Mouse (Mus musculus): Measurements from ENCODE around the gene Zbtb17.

Gene Zbtb17

DNA sequence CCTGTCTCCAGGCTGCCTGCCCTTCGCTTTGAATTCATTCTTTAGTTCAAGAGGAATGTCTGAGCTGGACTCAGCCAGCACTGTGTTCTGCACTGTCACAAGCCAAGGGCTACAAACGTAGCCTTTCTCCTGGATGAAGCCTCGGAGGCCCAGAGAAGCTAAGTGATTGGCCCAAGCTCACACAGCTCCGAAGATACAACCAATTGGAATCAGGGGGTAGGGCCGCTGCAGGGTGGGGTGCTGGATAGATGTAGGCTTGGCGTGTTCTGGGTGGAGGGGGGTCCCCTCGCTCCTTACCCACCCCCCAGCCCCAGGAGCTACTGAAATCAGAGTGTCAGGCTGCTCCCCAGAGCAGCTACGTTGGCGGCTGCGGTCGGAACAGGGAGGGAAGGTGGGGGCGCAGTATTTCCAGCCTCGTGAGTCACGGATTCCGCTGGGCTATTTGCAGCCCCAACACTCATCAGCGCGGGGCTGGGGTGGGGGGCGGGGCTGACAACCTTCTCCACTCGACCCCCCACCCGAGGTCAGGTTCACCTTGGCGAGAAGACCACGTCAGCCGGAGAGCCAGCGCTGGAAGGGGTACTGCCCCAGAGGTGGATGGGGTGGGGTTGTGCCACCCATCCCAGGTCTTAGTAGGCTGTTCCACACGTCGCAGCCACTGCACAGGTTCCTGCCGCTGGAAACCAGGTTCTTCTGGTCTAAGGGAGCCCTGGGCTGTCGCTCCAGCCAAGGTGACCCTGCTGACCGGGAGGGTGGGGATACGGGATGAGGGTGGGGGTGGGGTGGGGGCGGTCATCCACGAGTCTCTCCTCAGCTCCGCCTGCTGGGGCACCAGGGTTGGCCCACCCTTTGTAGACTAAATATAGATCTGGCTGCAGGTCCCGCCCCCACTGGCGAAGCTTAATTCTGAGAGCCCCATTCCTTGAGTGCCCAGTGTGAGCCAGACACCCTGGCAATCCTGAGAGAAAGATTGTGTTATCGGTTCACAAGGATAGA lies 18.7 kb upstream of the Zbtb17 start:
- intact Hi-C loops (cut with DNase I) = no loop called here

DNA sequence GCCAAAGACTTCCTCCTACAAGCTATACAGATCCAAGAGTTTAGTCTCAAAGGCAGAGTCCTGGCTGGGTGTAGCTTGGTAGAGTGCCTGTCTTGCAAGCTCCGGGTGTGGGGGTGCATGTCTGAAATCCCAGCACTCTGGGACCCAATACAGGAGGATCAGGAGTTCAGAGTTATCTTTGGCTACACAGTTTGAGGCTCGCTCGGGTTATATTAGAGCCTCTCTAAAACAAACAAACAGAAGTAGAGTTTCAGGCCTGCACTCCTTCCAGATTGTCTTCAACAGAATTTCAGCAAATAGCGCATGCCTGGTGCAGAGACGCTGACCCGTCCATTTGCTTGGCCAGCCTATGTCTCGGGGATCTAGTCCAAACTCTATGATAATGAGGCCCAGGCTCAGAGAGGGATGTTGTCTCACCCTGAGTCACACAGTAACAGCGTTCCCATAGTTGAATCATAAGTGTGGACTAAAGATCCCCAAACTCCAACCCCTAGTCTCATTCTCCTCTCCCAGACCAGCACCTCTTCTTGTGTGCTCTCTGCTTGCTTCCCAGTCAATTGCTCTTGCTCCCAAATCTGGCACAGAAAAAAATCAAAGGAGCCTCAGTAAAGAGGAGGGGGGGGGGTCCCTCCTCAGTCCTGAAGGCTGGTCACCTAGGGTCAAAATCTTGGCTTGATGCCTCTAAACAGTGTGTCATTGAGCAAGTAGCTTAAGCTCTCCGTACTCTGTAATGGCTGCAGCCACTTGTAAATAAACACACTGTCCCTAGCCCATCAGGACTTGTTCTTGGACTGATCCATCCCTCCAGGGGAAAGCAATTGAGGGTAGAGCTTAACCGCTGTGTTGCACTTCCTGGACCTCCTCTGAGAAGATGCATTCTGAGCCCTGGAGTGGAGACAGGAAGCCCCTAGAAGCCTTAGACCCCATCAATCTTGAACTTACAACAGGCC lies 17.4 kb upstream of the Zbtb17 start:
- intact Hi-C loops (cut with DNase I) = no loop called here

DNA sequence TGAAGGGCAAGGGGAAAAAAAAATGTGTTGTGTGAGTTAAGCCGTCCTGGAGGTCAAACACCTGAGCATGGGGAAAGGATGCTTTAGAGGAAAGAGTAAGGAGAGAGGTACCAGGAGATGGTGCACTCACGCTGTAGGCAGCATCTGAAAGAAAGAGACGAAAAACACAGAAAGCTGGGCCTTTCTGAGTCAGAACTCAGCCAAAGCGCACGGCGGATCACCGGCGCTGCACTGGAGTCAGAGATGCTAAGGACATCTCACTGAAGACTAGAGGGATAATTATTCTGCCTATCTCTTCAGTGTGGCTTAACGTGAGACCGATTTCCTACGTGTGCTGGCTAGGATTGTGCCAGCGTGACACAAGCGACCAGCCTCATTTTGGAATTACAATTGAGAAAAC lies 16.5 kb upstream of the Zbtb17 start:
- intact Hi-C loops (cut with DNase I) = no loop called here

DNA sequence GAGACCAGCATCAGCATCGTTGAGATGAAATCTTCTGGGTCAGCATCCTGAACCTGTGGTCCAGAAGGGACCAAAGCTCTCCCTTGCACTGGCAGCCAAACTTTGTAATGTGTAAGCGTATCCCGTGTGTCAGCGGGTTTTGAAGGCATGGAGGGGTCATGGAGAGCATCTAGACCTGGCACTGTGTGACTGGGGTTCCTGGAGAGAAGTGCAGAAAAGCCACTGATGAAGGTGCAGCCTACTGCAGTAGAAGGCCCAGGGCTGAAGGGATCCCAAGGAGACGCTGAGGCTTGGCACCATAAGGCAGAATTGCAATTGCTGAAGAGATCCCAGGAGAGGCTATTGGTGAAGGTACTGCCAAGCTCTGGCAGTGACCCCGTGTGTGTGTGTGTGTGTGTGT lies 15.1 kb upstream of the Zbtb17 start:
- intact Hi-C loops (cut with DNase I) = no loop called here

DNA sequence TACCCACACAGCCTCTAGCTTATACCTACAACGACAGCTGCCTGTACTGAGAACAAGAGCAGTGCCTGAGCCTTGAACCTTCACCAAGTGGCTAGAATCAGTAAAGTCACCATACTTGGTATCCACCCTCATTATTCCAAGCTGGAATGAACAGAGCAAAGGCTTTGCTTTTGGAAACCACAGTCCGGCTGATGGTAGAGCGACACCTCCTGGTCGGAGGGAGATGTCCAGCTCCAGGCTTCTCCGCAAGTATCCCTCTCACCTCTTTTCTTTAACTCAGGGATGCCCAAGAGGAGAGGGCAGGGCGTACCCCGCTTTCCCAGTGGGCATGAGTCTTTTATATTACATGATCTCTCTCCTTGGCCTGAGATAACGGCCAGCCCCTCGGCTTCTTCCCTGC lies 14.6 kb upstream of the Zbtb17 start:
- intact Hi-C loops (cut with DNase I) = loop anchor here (2.0 to 5.0 kb wide), 2 partner anchors 25 to 43 kb away; no protein-coding TSS in a partner anchor

DNA sequence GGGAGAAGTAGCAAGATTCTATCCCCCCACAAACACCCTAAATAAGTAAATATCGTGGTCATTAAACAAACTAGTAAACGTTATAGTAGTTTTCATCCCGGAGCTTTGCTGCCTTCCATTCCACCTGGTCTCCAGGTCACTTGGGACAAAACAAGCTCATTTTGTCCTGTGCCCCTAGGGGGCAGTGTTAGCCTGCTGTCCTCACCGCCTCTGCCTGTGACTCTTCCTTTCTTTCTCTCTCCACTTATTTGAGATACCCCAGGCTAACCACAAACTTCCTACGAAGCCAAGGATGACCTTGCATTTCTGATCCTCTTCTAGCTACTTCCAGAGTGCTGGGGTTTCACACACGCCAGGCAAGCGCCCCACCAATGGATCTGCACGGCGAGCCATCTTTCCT lies 13.5 kb upstream of the Zbtb17 start:
- intact Hi-C loops (cut with DNase I) = loop anchor here (1.0 to 5.0 kb wide), 3 partner anchors 26 to 144 kb away; no protein-coding TSS in a partner anchor

DNA sequence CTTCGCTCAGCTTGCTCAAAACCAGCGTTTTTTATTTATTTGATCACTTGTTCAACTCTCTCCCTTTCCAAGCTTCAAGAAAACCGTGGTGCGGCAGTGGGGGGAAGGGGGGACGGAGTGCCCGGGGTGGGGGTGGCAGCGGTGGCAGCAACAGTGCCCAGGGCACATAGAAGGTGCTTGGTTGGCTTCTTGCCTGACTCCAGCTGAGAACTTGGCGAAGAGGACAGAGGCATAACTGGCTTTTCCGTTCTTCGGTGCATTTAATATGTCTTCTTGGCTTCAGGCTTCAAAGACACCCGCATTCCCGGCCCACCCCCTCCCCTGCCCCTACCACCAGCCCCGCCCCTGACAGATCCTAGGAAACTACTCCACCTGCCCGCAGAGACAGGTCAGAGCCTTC lies 11.8 kb upstream of the Zbtb17 start:
- intact Hi-C loops (cut with DNase I) = loop anchor here (5.0 kb wide), 1 partner anchor 45 kb away; no protein-coding TSS in a partner anchor

DNA sequence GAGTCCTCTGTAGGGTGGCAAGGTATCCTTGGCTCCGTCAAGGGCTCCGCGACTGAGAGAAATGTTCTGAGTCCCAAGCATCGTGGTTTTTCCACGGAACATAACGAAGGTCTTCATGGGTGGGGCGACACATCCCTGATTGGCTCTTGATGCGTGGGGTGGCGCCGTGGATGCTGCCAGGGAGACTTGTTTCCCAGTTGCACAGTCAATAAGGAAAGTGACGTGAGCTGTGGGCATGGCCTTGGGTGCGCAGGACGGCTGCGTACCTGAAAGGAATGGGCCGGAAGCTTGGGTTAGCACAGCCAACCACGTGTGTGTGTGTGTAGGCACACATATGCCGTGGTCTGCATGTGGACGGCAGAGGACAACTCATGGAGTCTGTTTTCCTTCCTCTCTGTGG lies 11.3 kb upstream of the Zbtb17 start:
- intact Hi-C loops (cut with DNase I) = loop anchor here (5.0 kb wide), 1 partner anchor 46 kb away; no protein-coding TSS in a partner anchor

DNA sequence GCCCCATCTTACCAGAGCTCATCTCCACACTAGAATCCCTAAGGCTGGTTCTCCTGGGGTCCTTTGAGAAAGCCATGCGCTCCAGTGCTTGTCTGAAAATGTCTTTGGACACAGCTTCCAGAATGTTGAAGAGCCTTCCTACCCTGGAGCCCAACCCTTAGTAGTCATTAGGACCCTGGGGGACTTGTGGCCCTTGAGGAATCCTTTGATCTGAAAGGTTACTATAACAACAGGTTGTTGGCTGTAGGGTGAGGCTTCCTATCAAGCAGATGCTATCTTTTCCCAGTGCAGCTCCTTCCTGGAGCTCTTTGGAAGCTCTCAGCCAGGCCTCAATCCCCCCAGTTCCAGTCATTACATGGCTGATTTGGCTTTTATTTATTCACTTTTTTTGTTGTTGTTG lies 8.5 kb upstream of the Zbtb17 start, which contains the start of gene Srarp:
Srarp (minus strand) TSS at position 132 of the 400 bp plus-strand sequence.
- intact Hi-C loops (cut with DNase I) = no loop called here

DNA sequence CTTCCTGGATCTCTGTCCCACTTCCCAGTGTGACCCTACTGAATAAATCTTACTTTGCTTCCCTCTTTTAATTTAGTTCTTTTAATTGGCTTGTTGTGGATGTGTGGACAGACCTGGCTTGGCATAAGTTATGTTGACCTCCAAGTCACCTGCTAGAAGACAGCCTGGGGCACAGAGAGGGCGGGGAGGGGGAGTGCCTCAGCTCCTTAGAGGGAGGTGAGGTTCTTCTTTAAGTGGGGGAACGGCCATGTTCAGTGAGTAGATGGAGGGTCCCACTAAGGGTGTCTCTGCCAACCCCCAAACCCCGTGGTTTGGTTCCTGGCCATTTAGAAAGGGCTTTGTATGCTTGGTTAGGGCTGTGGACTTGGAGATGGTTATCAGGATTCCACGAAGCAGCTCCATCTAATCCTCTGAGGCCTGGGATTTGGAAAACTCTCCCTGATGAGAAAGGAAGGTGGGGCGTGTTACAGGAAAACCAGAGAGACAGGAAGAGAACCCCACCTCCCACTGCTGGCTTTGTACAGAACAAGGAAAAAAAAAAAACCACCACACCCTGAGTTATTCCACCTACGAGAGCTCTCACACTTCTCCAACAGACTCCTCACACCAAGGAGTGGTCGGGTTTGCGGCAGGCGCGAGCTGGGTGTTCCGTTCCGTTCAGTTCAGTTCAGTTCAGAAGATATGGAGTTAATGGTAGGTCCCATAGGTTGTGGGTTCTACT lies 5.2 kb upstream of the Zbtb17 start:
- intact Hi-C loops (cut with DNase I) = no loop called here

DNA sequence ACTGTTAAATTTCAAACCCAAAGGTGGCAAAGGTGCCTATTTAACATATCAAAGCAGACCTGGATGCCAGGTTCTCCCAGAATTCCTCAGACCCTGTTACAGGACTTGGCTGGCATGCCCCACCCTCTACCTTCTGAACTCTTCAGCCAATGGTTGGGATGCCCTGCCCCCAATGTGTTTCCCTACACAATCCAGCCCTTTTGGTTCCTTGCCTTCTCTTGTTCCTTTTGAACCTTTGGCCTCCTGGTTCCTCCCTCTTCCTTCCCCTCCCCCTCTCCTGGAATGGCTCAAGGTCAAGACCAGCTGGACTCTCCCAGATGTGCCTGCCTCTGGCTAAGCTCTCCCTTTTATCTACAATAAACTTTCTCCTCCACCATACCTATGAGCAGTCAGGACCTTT lies 3.6 kb upstream of the Zbtb17 start:
- intact Hi-C loops (cut with DNase I) = no loop called here

DNA sequence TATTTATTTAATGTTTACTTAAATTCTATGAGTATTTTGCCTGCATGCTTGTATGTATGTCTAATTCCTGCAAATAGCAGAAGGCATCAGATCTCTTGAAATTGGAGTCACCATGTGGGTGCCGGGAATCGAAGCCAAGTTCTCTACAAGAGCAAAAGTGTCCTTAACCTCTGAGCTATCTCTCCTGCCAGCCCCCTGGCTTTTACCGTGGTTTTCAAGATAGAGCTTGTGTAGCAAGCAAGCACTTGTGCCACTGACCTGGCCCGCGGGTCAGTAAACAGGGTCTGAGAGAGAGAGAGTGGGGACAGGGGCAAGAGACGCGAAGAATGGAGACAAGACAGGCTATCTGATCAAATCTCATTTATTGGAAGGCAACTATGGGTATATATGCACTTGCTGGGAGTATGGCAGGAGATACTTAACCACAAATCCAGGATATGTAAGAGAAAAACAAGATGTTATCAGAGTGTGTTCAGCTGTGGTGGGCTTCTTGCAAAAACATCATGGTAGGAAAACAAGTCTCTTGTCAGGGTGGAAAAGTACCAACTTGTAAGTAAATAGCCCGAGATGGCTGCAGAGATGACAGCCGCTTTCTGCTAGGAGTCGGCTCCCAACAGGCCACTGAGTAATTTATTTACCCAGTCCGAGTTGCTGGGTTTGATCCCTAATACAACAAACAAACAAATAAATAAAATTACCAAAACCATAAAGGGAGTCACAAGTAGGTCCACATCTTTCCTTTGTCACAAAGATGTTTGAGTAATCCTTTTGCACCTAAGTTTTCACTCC lies 619 bp upstream of the Zbtb17 start:
- intact Hi-C loops (cut with DNase I) = no loop called here

DNA sequence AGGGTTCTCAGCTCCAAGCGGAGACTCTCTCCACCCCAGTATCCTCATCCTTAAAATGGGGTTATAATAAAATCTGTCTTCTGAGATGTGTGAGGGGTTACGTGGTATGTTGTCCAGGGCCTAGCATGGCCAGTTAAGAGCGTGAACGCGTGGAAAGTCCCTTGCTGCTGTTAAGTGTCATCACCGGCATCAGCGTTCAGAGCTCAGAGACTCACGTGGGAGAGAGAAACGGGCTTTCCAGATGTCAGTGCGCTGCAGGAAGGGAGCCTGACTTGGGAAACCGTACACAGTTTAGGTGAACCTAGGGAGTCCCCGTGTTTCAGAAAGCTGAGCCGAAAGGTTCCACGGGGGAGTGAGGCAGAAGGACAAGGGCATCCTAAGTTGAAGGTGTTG lies 870 bp downstream of the Zbtb17 start:
- intact Hi-C loops (cut with DNase I) = no loop called here

DNA sequence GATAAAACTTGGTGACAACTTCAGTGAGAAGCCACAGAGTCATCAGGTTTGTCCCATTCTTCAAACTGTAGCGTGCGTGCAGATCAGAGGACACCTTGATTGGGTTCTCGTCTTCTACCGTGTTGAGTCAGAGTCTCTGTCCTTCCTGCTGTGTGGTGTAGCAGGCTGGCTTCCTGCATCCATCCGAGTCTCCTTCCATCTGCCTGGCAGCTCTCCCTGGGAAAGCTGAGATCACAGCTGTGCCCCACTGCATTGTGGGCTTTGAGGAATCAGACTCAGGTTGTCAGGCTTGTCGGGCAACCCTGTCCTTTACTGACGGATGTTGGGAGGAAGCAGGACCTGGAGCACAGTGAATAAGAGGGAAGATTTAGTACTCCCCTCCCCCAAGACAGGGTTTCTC lies 1.8 kb downstream of the Zbtb17 start:
- intact Hi-C loops (cut with DNase I) = no loop called here

DNA sequence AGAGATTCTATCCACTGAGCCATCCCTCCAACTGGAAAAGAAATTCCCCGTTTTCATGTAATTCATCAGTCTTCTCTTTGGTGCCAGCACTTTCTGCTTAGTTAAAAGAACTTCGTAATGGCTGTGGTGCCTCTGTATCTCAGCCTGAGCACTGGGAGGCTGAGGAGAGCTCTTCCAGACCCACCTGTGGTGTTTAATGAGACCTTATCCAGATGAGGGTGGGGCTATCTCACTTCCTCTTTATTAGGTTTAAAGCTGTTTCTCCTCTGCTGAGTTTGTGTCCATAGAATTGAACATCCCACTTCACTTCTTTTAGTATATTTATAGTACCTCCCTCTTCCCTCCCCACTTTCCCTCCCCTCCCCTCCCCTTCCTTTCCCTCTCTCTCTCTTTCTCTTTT lies 6.8 kb downstream of the Zbtb17 start:
- intact Hi-C loops (cut with DNase I) = no loop called here

DNA sequence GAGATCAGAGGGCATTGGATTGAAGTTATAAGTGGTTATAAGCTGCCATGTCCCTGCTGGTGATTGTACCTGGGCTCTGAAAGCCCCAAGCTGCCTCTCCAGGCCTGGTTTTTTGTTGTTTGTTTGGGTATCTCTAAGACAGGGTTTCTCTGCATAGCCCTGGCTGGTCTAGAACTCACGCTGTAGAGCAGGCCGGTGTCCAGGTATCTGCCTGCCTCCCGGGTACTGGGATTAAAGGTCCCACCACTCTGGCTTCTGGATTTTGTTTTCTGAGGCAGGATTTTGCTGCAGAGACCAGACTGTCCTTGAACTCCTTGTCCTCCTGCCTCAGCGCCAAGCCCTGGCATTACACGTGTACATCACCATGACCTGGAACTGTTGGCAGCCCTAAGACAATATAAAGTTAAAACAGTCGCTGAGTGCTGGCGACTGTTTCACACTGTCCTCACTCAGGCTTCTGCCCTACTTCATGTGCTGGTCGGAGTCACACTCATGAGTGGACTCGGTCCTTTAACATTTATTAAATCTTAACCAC lies 7.5 kb downstream of the Zbtb17 start:
- intact Hi-C loops (cut with DNase I) = no loop called here

DNA sequence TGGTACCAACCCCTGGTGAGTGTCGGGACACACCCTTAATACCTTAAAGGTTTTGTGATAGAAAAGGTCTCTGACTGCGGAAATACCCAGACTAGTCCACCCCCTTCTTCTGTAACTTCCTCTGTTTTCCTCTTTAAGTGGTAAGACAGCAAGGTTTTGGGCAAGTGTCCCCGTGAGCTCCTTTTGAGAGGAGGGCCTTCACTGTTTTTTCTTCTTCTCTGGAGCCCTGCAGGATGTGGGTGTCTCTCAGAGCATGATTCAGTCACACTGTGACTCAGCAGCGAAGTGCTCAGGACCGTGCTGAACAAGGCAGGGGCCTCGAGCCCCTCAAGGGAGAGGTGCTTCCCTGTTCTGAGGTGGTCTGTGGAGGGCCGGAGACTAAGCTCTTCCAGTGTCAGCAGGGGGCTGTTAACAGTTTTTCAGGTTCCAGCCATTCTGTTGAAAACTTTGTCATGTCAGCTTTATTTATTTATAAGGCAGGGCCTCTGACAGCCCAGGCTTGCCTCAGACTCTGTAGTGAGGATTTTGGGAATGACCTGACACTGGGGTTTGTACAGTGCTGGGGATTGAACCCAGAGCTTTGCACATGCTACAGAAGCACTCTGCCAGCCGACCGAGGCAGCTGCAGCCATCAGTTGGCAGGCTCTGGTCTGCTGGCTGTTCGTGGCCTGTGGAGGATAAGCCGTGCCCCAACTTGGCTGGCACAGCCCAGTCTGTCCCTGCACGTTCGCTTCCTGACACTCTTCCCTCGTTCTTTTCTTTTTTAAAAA lies 10.3 kb downstream of the Zbtb17 start:
- intact Hi-C loops (cut with DNase I) = no loop called here

DNA sequence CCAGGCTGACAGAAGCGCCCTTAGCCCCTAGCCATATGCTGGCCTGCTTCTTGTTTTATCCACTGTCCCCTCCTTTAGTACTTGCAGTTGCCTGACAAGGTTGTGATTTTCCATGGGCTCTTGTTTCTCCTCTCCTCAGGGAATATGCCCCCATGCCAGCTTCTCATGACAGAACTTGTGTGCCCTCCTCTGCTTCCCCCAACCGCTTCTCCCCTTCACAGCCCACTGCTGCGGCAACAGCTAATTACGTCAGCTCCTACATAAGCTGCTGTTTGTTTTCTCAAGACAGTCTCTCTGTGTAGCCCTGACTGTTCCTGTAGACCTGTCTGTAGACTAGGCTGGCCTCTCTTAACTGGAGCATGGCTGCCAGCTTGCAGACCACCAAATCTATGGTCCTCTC lies 11.1 kb downstream of the Zbtb17 start:
- intact Hi-C loops (cut with DNase I) = no loop called here

Measured in adrenal gland (tissue).